Mouse (Mus musculus): ENCODE measurements at regions not wholly inside any gene's neighbourhood (a gene's known extent, or its start where the extent isn't known, plus 50 kb on each side); places are given as distances from the start of the nearest gene placed in this dataset.

DNA sequence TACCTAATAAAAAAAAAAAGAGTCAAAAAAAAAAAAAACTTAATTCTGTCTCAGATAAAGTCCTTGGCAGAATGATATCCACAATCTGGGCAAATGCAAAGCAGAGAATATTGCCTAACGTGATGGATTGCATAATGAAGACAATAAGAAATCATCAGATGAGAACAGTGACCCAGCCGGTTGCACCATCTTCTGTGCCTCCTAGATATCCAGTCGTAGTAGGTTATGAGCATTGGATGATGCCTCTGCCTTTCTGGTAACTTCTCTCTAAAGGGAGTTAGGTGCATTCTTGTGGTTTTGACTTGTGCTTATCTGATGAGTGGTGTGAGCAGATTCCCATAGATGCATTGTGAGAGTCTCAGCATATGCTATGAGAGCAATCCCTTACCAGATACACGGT lies 71.6 kb upstream of the F13a1 start:
- Histone ChIP-seq H3K9ac (ENCODE audit: low read depth, low read length) (no peak overlapping the region), H3K4me1 (ENCODE audit: control insufficient read depth, insufficient read depth, low read length) (no peaks in the 10 kb centered on the region), H3K4me3 (ENCODE audit: insufficient read depth, low read depth, low read length) (no peak overlapping the region), H3K27ac (replicated peaks; ENCODE audit: insufficient read depth, low read depth, low read length) (no peak overlapping the region), H3K79me2 (ENCODE audit: control insufficient read depth, insufficient read depth, low read length) (no peaks in the 10 kb centered on the region), H3K27me3 (ENCODE audit: control insufficient read depth, insufficient read depth, low read length) (no peaks in the 10 kb centered on the region), H3K36me3 (ENCODE audit: control insufficient read depth, insufficient read depth, low read length) (no peaks in the 10 kb centered on the region)
- TF ChIP-seq POLR2A (IDR thresholded peaks at IDR 0.05; ENCODE audit: extremely low read depth, insufficient read depth, low read length) (no peak), CTCF (IDR thresholded peaks at IDR 0.05; ENCODE audit: low read depth, low read length) (no peak)
- WGBS = 53% methylated on average over 4 of the region's 4 CpGs
- DNase-seq (ENCODE audit: extremely low read depth, low read depth, low spot score) = peak; percentile 31

DNA sequence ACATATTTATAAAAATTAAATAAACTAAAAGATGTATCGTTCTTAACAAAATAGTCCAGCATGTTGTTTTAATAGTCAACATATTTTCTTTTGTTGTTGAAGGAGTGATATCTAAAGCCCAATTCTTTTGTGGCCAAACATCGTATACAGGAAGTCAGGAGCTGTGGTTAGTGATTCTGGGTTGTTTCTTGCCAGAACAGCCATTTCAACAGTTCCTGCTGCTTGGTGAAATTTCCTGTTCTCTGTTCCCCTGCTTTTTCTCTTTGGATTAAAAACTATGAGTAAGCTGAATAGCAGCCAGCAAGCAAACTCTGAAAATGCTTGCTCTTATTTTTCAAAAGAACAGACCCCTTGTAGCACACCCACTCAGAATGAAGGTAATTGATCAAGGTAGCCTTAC lies 70.2 kb upstream of the F13a1 start:
- Histone ChIP-seq H3K36me3 (ENCODE audit: control insufficient read depth, insufficient read depth, low read length) (no peaks in the 10 kb centered on the region), H3K27me3 (ENCODE audit: control insufficient read depth, insufficient read depth, low read length) (no peaks in the 10 kb centered on the region), H3K4me3 (ENCODE audit: insufficient read depth, low read depth, low read length) (no peak overlapping the region), H3K4me1 (ENCODE audit: control insufficient read depth, insufficient read depth, low read length) (no peaks in the 10 kb centered on the region), H3K27ac (replicated peaks; ENCODE audit: insufficient read depth, low read depth, low read length) (no peak overlapping the region), H3K79me2 (ENCODE audit: control insufficient read depth, insufficient read depth, low read length) (no peaks in the 10 kb centered on the region), H3K9ac (ENCODE audit: low read depth, low read length) (no peak overlapping the region)
- DNase-seq (ENCODE audit: extremely low read depth, low read depth, low spot score) = peak; percentile 5
- TF ChIP-seq POLR2A (IDR thresholded peaks at IDR 0.05; ENCODE audit: extremely low read depth, insufficient read depth, low read length) (no peak), CTCF (IDR thresholded peaks at IDR 0.05; ENCODE audit: low read depth, low read length) (no peak)
- 68% methylated on average over 2 of the region's 2 CpGs for WGBS

DNA sequence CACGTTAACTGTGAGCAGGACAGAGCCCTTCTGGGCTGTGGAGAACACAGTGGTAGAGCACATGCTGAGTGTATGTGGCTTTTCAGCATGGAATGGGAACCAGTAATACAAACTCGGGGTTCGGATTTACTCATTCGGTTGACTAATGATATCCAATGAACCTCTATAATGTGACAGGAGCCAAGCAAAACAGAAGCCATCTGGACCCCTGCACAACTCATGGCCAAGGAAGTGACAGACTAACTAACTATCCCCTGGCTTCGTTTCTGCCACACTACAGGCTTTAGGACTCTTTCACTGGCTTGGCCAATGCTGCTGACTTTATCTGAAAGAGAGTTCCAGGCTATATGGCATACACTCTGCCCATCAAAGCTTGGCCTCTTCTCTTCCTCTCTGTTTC lies 64.3 kb upstream of the F13a1 start:
- Histone ChIP-seq H3K79me2 (ENCODE audit: control insufficient read depth, insufficient read depth, low read length) (no peaks in the 10 kb centered on the region), H3K4me3 (ENCODE audit: insufficient read depth, low read depth, low read length) (no peak overlapping the region), H3K27me3 (ENCODE audit: control insufficient read depth, insufficient read depth, low read length) (no peaks in the 10 kb centered on the region), H3K27ac (replicated peaks; ENCODE audit: insufficient read depth, low read depth, low read length) (no peak overlapping the region), H3K4me1 (ENCODE audit: control insufficient read depth, insufficient read depth, low read length) (no peaks in the 10 kb centered on the region), H3K36me3 (ENCODE audit: control insufficient read depth, insufficient read depth, low read length) (no peaks in the 10 kb centered on the region), H3K9ac (ENCODE audit: low read depth, low read length) (no peak overlapping the region)
- WGBS = 83% methylated on average over 5 of the region's 5 CpGs
- no peak for DNase-seq (ENCODE audit: extremely low read depth, low read depth, low spot score)
- TF ChIP-seq CTCF (IDR thresholded peaks at IDR 0.05; ENCODE audit: low read depth, low read length) = no peak
- no peak for TF ChIP-seq POLR2A (IDR thresholded peaks at IDR 0.05; ENCODE audit: extremely low read depth, insufficient read depth, low read length)

DNA sequence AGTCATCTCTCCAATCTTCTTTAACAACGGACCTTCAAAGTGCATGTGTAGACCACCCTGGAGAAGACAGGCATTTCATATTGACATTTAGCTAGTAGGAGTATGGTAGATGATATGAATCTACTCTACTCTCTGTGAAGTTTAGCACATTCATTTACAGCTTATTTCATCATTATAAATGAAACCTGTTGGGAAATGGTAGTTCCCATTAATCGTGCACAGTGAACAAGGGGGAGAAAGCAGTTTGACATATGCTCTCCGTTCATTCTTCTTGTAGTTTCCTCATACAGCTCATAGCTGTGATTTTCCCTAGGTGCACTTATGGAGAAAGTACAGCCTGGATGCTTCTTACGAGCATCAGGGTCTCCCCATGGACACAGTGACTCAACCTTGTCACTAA lies 61.7 kb upstream of the F13a1 start:
- H3K36me3 ChIP-seq (ENCODE audit: control insufficient read depth, insufficient read depth, low read length) = no peaks in the 10 kb centered on the region
- 94% methylated on average over 4 of the region's 4 CpGs for WGBS
- no peak for TF ChIP-seq POLR2A (IDR thresholded peaks at IDR 0.05; ENCODE audit: extremely low read depth, insufficient read depth, low read length)
- TF ChIP-seq CTCF (IDR thresholded peaks at IDR 0.05; ENCODE audit: low read depth, low read length) = no peak
- H3K4me3 ChIP-seq (ENCODE audit: insufficient read depth, low read depth, low read length) = no peak overlapping the region
- no peaks in the 10 kb centered on the region for H3K27me3 ChIP-seq (ENCODE audit: control insufficient read depth, insufficient read depth, low read length)
- no peak for DNase-seq (ENCODE audit: extremely low read depth, low read depth, low spot score)
- H3K9ac ChIP-seq (ENCODE audit: low read depth, low read length) = no peak overlapping the region
- H3K27ac ChIP-seq (replicated peaks; ENCODE audit: insufficient read depth, low read depth, low read length) = no peak overlapping the region
- H3K79me2 ChIP-seq (ENCODE audit: control insufficient read depth, insufficient read depth, low read length) = no peaks in the 10 kb centered on the region
- no peaks in the 10 kb centered on the region for H3K4me1 ChIP-seq (ENCODE audit: control insufficient read depth, insufficient read depth, low read length)

DNA sequence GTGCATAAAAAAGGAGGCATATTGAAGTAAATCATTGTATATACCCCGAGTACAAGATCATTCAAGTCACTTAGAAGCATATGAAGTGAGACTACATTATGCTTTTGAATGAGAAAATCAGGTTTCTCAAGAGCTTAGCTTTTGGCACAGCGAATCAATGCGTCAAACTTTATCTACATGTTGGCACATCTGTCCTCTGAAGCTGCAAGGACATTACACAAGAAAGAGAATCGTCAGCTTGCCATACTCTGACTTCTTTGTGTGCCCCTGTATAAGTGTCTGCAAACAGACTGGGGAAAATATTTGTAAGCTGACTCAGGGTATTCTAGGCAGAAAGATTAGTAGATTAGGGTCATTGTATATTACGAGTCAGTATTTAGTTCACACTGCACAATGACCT lies 57.7 kb upstream of the F13a1 start:
- H3K79me2 ChIP-seq (ENCODE audit: control insufficient read depth, insufficient read depth, low read length) = no peaks in the 10 kb centered on the region
- H3K4me1 ChIP-seq (ENCODE audit: control insufficient read depth, insufficient read depth, low read length) = no peaks in the 10 kb centered on the region
- H3K4me3 ChIP-seq (ENCODE audit: insufficient read depth, low read depth, low read length) = no peak overlapping the region
- TF ChIP-seq CTCF (IDR thresholded peaks at IDR 0.05; ENCODE audit: low read depth, low read length) = no peak
- no peak for TF ChIP-seq POLR2A (IDR thresholded peaks at IDR 0.05; ENCODE audit: extremely low read depth, insufficient read depth, low read length)
- DNase-seq (ENCODE audit: extremely low read depth, low read depth, low spot score) = no peak
- no peaks in the 10 kb centered on the region for H3K27me3 ChIP-seq (ENCODE audit: control insufficient read depth, insufficient read depth, low read length)
- H3K36me3 ChIP-seq (ENCODE audit: control insufficient read depth, insufficient read depth, low read length) = no peaks in the 10 kb centered on the region
- H3K27ac ChIP-seq (replicated peaks; ENCODE audit: insufficient read depth, low read depth, low read length) = no peak overlapping the region
- H3K9ac ChIP-seq (ENCODE audit: low read depth, low read length) = no peak overlapping the region
- WGBS = 62% methylated on average over 5 of the region's 5 CpGs

DNA sequence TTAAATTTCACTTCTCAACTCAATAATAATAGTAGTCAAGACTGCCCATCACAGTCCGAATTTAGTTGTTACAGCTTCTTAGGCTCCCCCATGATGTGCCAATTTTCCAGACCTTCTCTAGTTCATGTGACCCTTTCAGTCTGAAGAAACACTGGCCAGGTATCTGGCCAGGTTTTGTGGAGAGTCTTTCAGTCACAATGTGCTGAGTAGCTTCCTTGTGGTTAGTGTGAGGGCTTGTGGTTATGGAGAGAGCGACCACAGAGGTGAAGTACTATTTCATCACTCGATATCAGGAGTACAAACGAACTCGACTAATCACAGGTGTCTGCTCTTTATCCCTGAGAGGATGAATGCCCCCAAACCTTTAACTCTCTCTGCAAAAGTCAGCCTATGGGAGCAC lies 56.0 kb upstream of the F13a1 start:
- TF ChIP-seq CTCF (IDR thresholded peaks at IDR 0.05; ENCODE audit: low read depth, low read length) = no peak
- no peak for TF ChIP-seq POLR2A (IDR thresholded peaks at IDR 0.05; ENCODE audit: extremely low read depth, insufficient read depth, low read length)
- Histone ChIP-seq H3K27me3 (ENCODE audit: control insufficient read depth, insufficient read depth, low read length) (no peaks in the 10 kb centered on the region), H3K9ac (ENCODE audit: low read depth, low read length) (no peak overlapping the region), H3K4me1 (ENCODE audit: control insufficient read depth, insufficient read depth, low read length) (no peaks in the 10 kb centered on the region), H3K4me3 (ENCODE audit: insufficient read depth, low read depth, low read length) (no peak overlapping the region), H3K36me3 (ENCODE audit: control insufficient read depth, insufficient read depth, low read length) (no peaks in the 10 kb centered on the region), H3K27ac (replicated peaks; ENCODE audit: insufficient read depth, low read depth, low read length) (no peak overlapping the region), H3K79me2 (ENCODE audit: control insufficient read depth, insufficient read depth, low read length) (no peaks in the 10 kb centered on the region)
- no peak for DNase-seq (ENCODE audit: extremely low read depth, low read depth, low spot score)
- 87% methylated on average over 5 of the region's 5 CpGs for WGBS
